Mouse (Mus musculus) myocyte (in vitro differentiated cells): ENCODE results near the gene Scarf2. TPM values are rescaled to one million over a fixed set of nuclear protein-coding genes. Genes with fewer than 3 reads are reported as not detected.

ENCODE experiments used
- H3K27me3 ChIP-seq: one replicate; pipeline ENCODE4 v1.6.1; 2011; ENCODE audit not compliant: control insufficient read depth, insufficient read depth, insufficient read length
- H3K36me3 ChIP-seq: one replicate; pipeline ENCODE4 v1.6.1; 2011; ENCODE audit not compliant: control insufficient read depth, insufficient read depth
- H3K4me2 ChIP-seq: one replicate; pipeline ENCODE4 v1.6.1; 2011; ENCODE audit warnings: low read depth, control low read depth
- H3K4me3 ChIP-seq: one replicate; pipeline ENCODE4 v1.5.1; 2011; ENCODE audit warnings: mild to moderate bottlenecking, control low read depth, moderate library complexity
- H3K79me2 ChIP-seq: one replicate; pipeline ENCODE4 v1.6.1; 2011; ENCODE audit not compliant: control insufficient read depth, insufficient read depth
- H3ac ChIP-seq: one replicate; pipeline ENCODE4 v1.6.1; 2011; ENCODE audit not compliant: control insufficient read depth, insufficient read length
- CEBPB ChIP-seq: IDR thresholded peaks from 2 replicates; pipeline ENCODE4 v1.6.1; 2011; ENCODE audit warnings: mild to moderate bottlenecking, moderate library complexity; ENCODE audit not compliant: poor library complexity, insufficient read depth, severe bottlenecking
- E2F4 ChIP-seq: IDR thresholded peaks from one replicate; pipeline ENCODE4 v1.6.1; 2011; ENCODE audit warnings: mild to moderate bottlenecking, control low read depth, moderate library complexity; ENCODE audit not compliant: insufficient read depth
- MAX ChIP-seq: IDR thresholded peaks from one replicate; pipeline ENCODE4 v1.6.1; 2011; ENCODE audit warnings: low read depth, mild to moderate bottlenecking, control low read depth
- MYOD1 ChIP-seq, 3 experiments: IDR thresholded peaks; one replicate each; pipeline ENCODE4 v1.6.1; 2011; ENCODE audit warnings: control low read depth in 2 of 3, low read depth in 2 of 3, mild to moderate bottlenecking in 2 of 3, moderate library complexity in 1 of 3; ENCODE audit not compliant: insufficient read length in 2 of 3, control insufficient read depth in 1 of 3
- MYOG ChIP-seq, 3 experiments: IDR thresholded peaks; one replicate each; pipeline ENCODE4 v1.6.1; 2011; ENCODE audit warnings: control low read depth in 2 of 3, low read depth in 2 of 3, mild to moderate bottlenecking in 2 of 3; ENCODE audit not compliant: insufficient read length in 2 of 3, control insufficient read depth in 1 of 3, insufficient read depth in 1 of 3
- POLR2A ChIP-seq: IDR thresholded peaks from one replicate; pipeline ENCODE4 v1.6.1; 2011; ENCODE audit warnings: low read depth, mild to moderate bottlenecking, control low read depth, moderate library complexity; ENCODE audit not compliant: insufficient read length
- POLR2AphosphoS2 ChIP-seq: IDR thresholded peaks from one replicate; pipeline ENCODE4 v1.6.1; 2011; ENCODE audit warnings: low read depth, control low read depth; ENCODE audit not compliant: insufficient read length
- REST ChIP-seq: IDR thresholded peaks from one replicate; pipeline ENCODE4 v1.6.1; 2011; ENCODE audit warnings: mild to moderate bottlenecking, control low read depth, moderate library complexity; ENCODE audit not compliant: insufficient read depth, insufficient read length
- SRF ChIP-seq: IDR thresholded peaks from one replicate; pipeline ENCODE4 v1.6.1; 2011; ENCODE audit warnings: low read depth; ENCODE audit not compliant: control insufficient read depth, insufficient read length
- TCF12 ChIP-seq: IDR thresholded peaks from one replicate; pipeline ENCODE4 v1.6.1; 2011; ENCODE audit warnings: mild to moderate bottlenecking, control low read depth; ENCODE audit not compliant: poor library complexity, insufficient read depth, severe bottlenecking
- TCF3 ChIP-seq: IDR thresholded peaks from one replicate; pipeline ENCODE4 v1.6.1; 2011; ENCODE audit warnings: low read depth, control low read depth; ENCODE audit not compliant: insufficient read length
- USF1 ChIP-seq: IDR thresholded peaks from one replicate; pipeline ENCODE4 v1.6.1; 2011; ENCODE audit warnings: low read depth, mild to moderate bottlenecking, control low read depth, moderate library complexity
- polyA plus RNA-seq: library from polyadenylated mRNA; unstranded; fragments of >200 nt; fragmentation: generic; extraction: Trizol; gene quantifications from one replicate; pipeline ENCODE4 v1.2.1, GENCODE M21; 2012; ENCODE audit warnings: missing spikeins

Scarf2 gene
- polyA plus RNA-seq, 1 experiment = 25.9 TPM

DNA sequence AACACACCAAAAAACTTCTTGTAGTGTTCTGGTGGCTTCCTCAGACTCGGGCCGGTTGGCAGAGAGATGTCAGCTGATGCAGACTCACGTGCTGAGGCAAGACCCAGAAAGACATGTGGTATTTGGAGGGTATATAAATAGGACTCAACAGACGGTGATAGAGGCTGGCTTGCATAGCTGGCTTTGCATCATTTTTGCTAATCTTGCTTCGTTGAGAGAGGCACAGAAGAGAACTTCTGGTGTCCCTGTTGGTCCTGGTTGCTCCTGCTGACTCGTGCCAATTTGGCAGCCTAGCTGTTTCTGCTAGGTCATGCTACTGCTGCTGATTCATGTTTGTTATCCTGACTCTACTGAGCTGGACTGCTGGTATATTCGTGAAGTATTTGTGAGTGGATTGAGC lies 28.2 kb upstream of the Scarf2 start:
- Histone ChIP-seq H3K36me3 (peaks cover 9% of the 10 kb centered on the region), H3K4me2 (peak overlapping the region; percentile 16), H3K79me2 (peaks cover 23% of the 10 kb centered on the region), H3ac (no peak overlapping the region), H3K4me3 (no peak overlapping the region), H3K27me3 (no peaks in the 10 kb centered on the region)
- TF ChIP-seq POLR2A = peak; percentile 12
- no peak for TF ChIP-seq MYOG (IDR thresholded peaks at IDR 0.05; ENCODE audit: control insufficient read depth in 1 of 3, insufficient read depth in 1 of 3, insufficient read length in 2 of 3, low read depth in 2 of 3)
- peak; percentile 74 for TF ChIP-seq USF1
- peak; percentile 84 for TF ChIP-seq CEBPB

DNA sequence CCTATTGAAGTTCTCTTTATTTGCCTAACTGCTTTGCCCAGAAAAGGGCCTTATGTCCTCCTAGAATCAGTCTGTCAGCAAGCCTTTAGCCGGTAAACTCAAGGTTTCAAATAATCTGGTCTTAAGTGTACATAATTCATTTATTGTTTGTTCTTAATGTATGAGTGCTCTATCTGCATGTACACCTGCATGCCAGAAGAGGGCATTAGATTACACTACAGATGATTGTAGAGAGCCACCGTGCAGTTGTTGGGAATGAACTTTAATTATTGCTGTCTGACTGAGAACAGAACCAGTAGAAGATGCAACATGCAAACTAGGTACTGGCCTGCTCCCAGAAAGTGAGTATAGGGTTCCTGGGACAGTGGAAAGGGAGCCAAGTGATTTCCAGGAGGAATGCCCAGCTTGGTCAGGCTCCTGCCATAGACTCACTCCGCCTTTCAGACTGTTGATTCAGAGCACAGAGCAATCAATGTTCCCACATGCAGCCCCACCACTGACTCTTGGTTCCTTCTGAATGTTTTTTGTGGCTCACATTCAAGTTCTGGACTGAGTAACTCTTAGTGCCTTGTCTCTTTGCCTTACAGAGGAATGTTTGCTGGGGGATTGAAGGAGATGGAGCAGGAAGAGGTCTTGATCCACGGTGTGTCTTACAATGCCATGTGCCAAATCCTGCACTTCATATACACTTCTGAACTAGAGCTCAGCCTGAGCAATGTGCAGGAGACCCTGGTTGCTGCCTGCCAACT lies 25.8 kb upstream of the Scarf2 start:
- H3K36me3 ChIP-seq = peaks cover 9% of the 10 kb centered on the region
- H3K4me3 ChIP-seq = no peak overlapping the region
- TF ChIP-seq TCF12 (no peak), POLR2AphosphoS2 (no peak), MYOG (IDR thresholded peaks at IDR 0.05; ENCODE audit: control insufficient read depth in 1 of 3, insufficient read depth in 1 of 3, insufficient read length in 2 of 3, low read depth in 2 of 3) (no peak), E2F4 (no peak)
- H3ac ChIP-seq = no peak overlapping the region
- H3K79me2 ChIP-seq = peaks cover 4% of the 10 kb centered on the region
- no peaks in the 10 kb centered on the region for H3K27me3 ChIP-seq
- peak overlapping the region; percentile 31 for H3K4me2 ChIP-seq

DNA sequence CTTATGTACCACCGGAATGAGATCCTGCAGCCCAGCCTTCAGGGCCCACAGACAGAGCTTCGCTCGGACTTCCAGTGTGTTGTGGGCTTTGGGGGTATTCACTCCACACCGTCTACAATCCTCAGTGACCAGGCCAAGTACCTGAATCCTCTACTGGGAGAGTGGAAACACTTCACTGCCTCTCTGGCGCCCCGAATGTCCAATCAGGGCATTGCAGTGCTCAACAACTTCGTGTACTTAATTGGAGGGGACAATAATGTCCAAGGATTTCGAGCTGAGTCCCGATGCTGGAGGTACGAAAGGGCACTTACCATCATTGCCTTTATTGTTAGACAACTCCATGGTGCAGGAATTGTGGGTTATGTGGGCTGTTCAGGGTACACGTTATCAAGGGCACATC lies 20.3 kb upstream of the Scarf2 start:
- no peaks in the 10 kb centered on the region for H3K27me3 ChIP-seq
- H3K36me3 ChIP-seq = peaks cover 17% of the 10 kb centered on the region
- peaks cover 4% of the 10 kb centered on the region for H3K79me2 ChIP-seq
- H3ac ChIP-seq = no peak overlapping the region
- no peak for TF ChIP-seq POLR2A
- TF ChIP-seq SRF = no peak
- TF ChIP-seq MAX = no peak
- no peak for TF ChIP-seq TCF3
- no peak for TF ChIP-seq CEBPB
- no peak for TF ChIP-seq REST
- no peak for TF ChIP-seq USF1
- no peak for TF ChIP-seq MYOG (IDR thresholded peaks at IDR 0.05; ENCODE audit: control insufficient read depth in 1 of 3, insufficient read depth in 1 of 3, insufficient read length in 2 of 3, low read depth in 2 of 3)
- TF ChIP-seq TCF12 = no peak
- no peak for TF ChIP-seq E2F4
- no peak for TF ChIP-seq MYOD1 (IDR thresholded peaks at IDR 0.05; ENCODE audit: control insufficient read depth in 1 of 3, insufficient read length in 2 of 3, low read depth in 2 of 3)
- TF ChIP-seq POLR2AphosphoS2 = no peak
- no peak overlapping the region for H3K4me3 ChIP-seq
- no peak overlapping the region for H3K4me2 ChIP-seq

DNA sequence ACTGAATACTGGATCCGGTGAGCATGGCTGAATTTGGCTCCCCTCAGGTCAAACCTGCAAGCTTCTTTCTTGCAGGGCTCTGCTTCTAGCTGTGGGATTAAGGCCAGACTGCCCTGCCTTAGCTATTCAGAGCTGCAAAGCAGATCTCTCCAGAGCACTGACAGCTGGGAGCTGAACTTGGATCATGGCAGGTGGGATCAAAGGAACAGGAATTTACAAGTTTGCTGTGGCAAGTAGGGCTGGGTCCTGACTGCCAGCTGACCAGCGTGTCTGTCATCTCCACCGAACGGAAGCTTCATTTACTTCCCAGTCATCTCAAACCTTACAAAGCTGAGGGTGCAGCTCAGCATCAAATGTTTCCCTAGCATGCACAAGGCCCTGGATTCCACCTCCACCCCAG lies 18.9 kb upstream of the Scarf2 start:
- H3K36me3 ChIP-seq = peaks cover 8% of the 10 kb centered on the region
- TF ChIP-seq POLR2AphosphoS2 (no peak), POLR2A (no peak), SRF (no peak), MYOD1 (IDR thresholded peaks at IDR 0.05; ENCODE audit: control insufficient read depth in 1 of 3, insufficient read length in 2 of 3, low read depth in 2 of 3) (peak; percentile 87 to 95 (median 87)), MYOG (IDR thresholded peaks at IDR 0.05; ENCODE audit: control insufficient read depth in 1 of 3, insufficient read depth in 1 of 3, insufficient read length in 2 of 3, low read depth in 2 of 3) (peak; percentile 73 to 98 (median 94)), TCF12 (peak; percentile 64), REST (no peak), TCF3 (no peak), E2F4 (no peak), USF1 (no peak), MAX (no peak)
- H3K4me2 ChIP-seq = peak overlapping the region; percentile 10
- no peak overlapping the region for H3K4me3 ChIP-seq
- H3ac ChIP-seq = no peak overlapping the region
- H3K27me3 ChIP-seq = no peaks in the 10 kb centered on the region
- H3K79me2 ChIP-seq = peaks cover 4% of the 10 kb centered on the region

DNA sequence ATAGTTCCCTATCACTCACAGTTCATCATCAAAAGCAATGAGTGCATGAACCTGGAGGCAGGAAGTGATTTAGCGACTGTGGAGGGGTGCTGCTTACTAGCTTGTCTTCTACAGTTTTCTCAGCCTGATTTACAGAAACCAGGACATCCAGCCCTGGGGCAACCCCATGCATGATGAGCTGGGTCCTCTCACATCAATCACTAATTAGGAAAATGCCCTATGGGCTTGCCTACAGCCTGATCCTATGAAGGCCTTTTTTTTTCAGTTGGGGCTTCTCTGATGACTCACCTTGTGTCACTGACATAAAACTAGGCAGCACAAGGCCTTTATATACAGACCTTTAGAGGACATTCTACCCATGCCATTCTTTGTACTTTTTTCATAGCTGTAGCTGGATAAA lies 17.4 kb upstream of the Scarf2 start:
- TF ChIP-seq MYOG (IDR thresholded peaks at IDR 0.05; ENCODE audit: control insufficient read depth in 1 of 3, insufficient read depth in 1 of 3, insufficient read length in 2 of 3, low read depth in 2 of 3) = no peak
- TF ChIP-seq TCF3 = no peak
- no peak for TF ChIP-seq REST
- TF ChIP-seq MAX = no peak
- TF ChIP-seq POLR2AphosphoS2 = no peak
- no peak for TF ChIP-seq CEBPB
- no peak for TF ChIP-seq MYOD1 (IDR thresholded peaks at IDR 0.05; ENCODE audit: control insufficient read depth in 1 of 3, insufficient read length in 2 of 3, low read depth in 2 of 3)
- TF ChIP-seq SRF = no peak
- no peak for TF ChIP-seq E2F4
- no peak for TF ChIP-seq TCF12
- no peak for TF ChIP-seq USF1
- no peak for TF ChIP-seq POLR2A
- Histone ChIP-seq H3K4me2 (no peak overlapping the region), H3K4me3 (no peak overlapping the region), H3K36me3 (peaks cover 8% of the 10 kb centered on the region), H3ac (no peak overlapping the region), H3K27me3 (no peaks in the 10 kb centered on the region), H3K79me2 (peaks cover 4% of the 10 kb centered on the region)
